Mouse (Mus musculus) R1 (cell line): Measurements from ENCODE around the gene Srrd.

Experiments
- DNase-seq: peaks from one replicate; pipeline ENCODE4 v3.0.0-alpha.2; 2018; ENCODE audit warnings: low read depth, low spot score

Gene Srrd

GRCm38 (mm10) chr5:112342463-112343204 lies at the start of gene Srrd, which contains the start of gene Hps4:
Srrd (minus strand) TSS chr5:112343040.
Hps4 (plus strand) TSS chr5:112343083.
- peak; percentile 79 for DNase-seq

DNA sequence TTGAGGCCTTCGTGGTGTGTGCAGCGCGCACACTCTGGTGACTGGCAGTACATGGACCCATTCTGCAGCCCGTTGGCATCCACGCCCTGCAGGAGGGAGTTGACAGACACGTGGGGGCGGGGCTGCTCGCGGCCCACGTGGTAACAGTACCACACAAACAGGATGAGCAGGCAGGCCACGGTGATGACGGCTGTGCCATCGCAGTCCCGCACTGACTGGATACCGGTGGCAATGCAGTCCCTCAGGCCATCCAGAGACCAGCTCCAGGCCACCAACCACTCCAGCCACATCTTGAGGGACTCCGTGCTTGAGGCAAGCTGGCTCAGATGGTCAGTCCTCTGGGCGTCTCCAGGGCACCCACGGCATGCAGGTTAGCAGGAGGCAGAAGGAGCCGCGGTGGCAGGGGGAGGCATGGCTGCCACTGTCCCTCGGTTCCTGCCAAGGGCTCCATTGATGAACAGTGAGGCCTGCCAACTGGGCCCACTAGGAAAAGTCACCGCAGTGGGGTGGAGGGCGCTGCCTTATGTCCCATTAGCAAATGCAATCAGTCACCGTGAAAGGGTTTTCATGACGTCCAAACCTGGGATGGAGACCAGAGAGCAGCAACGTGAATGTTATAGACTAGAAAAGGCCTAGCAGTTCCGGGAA lies 49.0 kb upstream of the Srrd start:
- DNase-seq: peak; percentile 42

- DNase-seq: peak; percentile 50
Observed at GRCm38 (mm10) chr5:112391002-112391401, 48.2 kb upstream of the Srrd start.

- no peak for DNase-seq
Observed at GRCm38 (mm10) chr5:112389352-112389751, 46.5 kb upstream of the Srrd start.

DNA sequence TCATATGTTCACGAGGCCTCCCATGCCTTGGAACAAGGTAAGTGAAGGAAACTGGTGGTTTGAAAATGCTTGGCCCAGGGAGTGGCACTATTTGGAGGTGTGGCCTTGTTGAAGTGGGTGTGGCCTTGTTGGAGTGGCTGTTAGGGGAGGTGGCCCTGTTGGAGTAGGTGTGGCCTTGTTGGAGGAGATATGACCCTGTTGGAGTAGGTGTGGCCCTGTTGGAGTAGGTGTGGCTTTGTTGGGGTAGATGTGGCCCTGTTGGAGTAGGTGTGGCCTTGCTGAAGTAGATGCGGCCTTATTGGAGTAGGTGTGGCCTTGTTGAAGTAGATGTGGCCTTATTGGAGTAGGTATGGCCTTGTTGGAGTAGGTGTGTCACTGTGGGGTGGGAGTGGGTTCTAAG lies 43.1 kb upstream of the Srrd start:
- DNase-seq: peak; percentile 96

DNA sequence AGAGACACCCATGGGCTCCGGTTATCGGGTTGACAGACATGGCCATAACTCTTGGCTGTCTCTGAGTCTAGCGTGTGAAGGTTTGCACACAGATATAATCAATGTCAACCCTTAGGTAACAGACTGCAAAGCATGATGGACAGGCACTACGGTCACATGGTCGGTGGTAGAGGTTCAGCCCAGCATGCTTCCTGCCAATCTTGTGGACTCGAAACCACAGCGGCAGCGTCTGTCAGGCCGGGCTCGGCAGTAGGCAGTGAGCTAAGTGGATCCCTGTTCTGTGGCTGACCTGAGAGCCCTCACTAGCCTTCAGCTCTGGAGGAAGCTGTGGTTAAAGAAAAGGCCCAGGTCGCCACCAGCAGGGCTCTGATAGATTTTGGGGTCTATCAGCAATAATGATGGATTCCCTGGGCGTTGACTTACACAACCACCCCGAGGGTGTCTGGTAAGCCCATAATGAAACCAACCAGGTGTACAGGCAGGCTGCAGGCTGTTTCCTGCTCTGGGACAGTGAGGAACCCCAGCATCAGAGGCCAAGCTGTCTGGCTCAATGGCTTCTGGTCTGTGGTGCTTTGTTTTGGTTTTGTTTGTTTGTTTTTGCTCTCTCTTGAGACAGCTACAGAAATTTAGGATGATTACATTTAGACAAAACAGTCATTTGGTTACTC lies 42.1 kb upstream of the Srrd start:
- no peak for DNase-seq

DNA sequence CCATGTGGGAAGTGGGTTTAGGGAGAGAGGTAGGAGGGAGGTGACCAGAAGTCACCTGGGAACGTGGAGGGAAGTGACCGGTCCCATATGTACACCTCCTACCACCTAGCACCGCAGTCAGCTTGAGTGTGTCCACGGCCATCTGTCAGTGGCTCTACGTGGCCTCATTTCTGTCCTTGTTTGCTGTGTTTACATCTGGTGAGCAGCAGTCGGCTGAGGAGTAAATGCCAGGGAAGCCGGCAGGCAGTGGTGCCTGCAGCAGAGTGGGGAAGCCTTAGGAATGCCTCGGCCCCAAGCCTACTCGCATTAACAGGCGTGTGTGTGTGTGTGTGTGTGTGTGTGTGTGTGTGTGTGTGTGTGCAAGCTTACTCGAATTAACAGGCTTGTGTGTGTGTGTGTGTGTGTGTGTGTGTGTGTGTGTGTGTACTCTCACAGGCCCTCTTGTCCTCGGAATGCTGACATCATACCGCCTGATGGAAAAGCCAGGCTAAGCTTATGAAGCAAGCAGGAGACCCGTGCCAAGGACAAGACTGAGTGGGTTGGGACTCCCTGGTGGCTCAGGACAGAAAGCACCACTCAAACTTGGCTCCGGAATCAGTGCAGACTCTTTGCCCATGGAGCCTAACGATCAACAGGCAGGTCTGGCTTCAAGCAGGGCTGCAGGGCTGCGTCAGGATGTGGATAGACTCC lies 39.9 kb upstream of the Srrd start:
- DNase-seq: no peak

GRCm38 (mm10) chr5:112382042-112382441 lies 39.2 kb upstream of the Srrd start:
- no peak for DNase-seq

DNA sequence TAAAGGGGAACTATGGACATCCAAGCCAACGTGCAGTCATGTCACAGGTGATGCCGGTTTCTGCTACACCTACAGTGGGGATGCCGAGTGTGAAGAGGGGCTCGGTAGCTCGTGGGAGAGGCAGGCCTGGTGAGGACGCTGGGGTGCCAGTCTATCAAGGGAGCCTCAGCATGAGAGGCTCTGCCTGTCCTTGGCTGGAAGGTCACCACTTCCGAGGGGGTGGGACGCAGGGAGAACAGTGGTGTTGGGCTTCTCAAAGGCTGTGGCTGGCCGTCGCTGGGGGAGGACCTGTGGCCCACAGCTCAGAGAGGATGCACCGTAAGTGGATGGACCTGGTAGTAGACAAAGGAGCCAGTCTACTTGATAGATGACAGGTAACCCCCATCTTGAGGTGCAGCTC lies 38.3 kb upstream of the Srrd start:
- DNase-seq: no peak

DNA sequence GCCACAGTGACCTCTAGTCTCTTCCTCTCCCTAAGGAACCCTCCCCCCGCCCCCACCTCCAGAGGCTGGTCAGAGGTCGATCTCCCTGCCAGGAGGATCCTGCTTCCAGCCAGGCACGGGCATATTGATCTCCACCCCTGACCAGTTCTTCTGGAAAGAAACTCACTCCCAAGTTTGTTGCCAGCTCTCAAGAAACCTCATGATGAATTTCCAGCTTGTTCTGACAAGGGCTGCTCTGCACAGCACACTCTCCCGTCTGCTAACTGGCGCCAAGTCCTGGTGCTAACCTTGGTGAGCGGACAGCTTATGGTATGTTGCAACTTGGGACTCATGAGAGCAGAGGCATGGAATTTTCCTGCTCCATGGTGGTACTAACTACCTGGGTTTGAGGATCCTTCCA lies 35.9 kb upstream of the Srrd start:
- no peak for DNase-seq

- DNase-seq: no peak
Observed at GRCm38 (mm10) chr5:112377380-112377779, 34.5 kb upstream of the Srrd start.

GRCm38 (mm10) chr5:112376111-112376510 lies 33.3 kb upstream of the Srrd start:
- DNase-seq: no peak

DNA sequence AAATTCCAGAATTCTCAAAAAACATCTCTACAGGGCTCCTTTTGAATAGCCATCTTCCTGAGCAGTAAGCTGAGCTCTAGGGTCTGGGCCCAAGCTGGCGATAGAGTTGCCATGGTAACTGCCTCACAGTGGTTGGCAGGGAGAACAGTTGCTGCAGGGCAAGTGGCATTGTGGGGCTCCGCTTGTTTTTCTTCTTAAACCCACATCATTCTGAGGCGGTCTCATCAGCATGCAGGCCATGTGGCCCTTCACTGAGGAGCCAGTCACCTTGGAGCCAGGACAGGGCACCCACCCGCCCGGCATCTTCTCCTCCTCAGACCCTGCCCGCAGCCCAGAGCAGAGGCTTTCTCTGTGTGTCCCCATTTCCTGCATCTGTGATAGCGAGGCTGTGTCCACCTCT lies 29.1 kb upstream of the Srrd start:
- DNase-seq: no peak

GRCm38 (mm10) chr5:112370236-112370813 lies 27.5 kb upstream of the Srrd start:
- no peak for DNase-seq

DNA sequence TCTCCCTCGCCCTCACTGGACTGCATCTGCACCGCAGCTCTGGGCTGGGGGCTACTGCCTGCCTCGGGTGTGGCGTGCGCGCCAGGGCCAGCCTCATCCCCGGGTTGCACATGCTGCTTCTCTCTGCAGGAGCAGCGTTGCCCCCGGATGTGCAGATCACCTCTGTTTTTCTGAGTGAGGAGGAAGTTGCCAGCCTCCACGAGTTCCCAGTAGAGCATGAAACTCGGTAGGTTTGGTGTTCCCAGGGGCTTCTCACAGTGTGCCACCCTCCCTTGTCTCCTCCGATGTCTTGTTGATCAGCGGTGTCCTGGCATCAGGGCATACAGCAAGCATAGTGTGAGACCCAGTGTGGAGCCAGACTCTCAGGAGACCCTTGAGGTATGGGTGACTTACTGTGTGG lies 26.5 kb upstream of the Srrd start:
- no peak for DNase-seq

DNA sequence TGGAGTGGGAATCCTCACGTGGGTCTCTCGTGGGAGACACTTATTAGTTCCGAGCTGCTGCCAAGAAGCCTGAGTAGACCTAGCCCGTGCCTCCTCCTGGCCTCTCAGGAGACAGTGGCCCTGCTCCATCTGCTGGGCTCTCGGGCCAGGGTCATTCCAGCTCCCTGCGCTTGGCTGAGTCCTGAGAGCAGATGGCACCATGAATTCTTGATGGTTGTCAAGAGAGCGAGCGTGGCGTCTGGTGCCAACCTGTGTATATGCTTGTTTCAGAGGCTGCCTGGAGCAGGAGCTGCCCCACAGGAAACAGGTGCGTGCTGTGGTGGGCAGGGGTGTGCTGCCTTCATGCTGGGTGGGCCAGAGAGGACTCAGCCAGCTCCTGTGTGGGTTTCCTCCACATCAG lies 25.8 kb upstream of the Srrd start:
- no peak for DNase-seq

- DNase-seq: no peak
Observed at GRCm38 (mm10) chr5:112367929-112368328, 25.1 kb upstream of the Srrd start.

DNA sequence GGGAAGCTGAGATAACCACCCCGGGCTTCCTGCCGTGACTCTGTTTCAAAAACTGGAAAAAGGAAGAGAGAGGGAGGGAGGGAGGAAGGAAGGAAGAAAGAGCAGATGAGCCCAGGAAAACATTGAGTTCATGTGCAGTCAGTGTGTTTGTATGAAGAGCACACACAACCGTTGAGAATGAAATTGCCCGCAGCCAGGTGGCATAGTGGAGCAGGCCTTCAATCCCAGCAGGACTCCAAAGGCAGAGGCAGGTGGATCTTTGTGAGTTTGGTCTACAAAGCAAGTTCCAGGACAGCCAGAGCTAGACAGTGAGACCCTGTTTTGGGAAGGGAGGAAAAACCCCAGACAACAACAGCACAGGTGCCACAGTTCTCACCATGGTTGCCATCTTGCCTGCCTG lies 24.5 kb upstream of the Srrd start:
- DNase-seq: no peak

- DNase-seq: no peak
Observed at GRCm38 (mm10) chr5:112366879-112367278, 24.0 kb upstream of the Srrd start.

- no peak for DNase-seq
Observed at GRCm38 (mm10) chr5:112364184-112364797, 21.5 kb upstream of the Srrd start.

DNA sequence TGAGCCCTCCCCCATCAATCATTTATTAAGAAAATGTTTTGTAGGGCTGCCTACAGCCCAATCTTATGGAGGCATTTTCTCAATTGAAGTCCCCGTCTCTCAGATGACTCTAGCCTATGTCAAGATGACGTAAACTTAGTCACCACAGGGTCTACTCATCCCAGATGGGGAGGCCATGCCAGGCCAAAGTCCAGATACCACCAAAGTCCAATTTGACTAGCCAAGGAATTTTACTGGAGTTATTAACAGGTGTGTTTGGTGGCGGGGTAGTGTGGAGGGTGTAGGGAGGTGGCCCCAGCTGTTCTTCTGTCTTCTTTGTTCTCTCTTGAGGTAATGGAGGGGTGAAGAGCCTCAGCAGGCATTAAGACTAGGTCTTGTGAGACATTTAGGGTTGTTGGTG lies 17.2 kb upstream of the Srrd start:
- DNase-seq: no peak
